Mouse (Mus musculus) right cerebral cortex, postnatal 25 days (tissue): ENCODE measurements around the gene Saxo1.

Experiments used
- DNase-seq: peaks from one replicate; pipeline ENCODE4 v3.0.0; 2022

The Saxo1 gene

GRCm38 (mm10) chr4:86558228-86558627 lies at the start of gene Saxo1:
Gene Saxo1, minus strand, starts transcription at chr4:86558328.
- no peak for DNase-seq

GRCm38 (mm10) chr4:86591304-86591703 lies 33.2 kb upstream of the Saxo1 start:
- DNase-seq: no peak

- DNase-seq: no peak
Measured at GRCm38 (mm10) chr4:86588236-86588635, 30.1 kb upstream of the Saxo1 start.

GRCm38 (mm10) chr4:86580591-86580990 lies 22.5 kb upstream of the Saxo1 start:
- no peak for DNase-seq

- no peak for DNase-seq
Measured at GRCm38 (mm10) chr4:86580056-86580455, 21.9 kb upstream of the Saxo1 start.

GRCm38 (mm10) chr4:86576630-86577225 lies 18.6 kb upstream of the Saxo1 start:
- no peak for DNase-seq

- DNase-seq: no peak
Measured at GRCm38 (mm10) chr4:86576120-86576541, 18.0 kb upstream of the Saxo1 start.

- peak; percentile 96 for DNase-seq
Measured at GRCm38 (mm10) chr4:86575283-86575983, 17.3 kb upstream of the Saxo1 start, which contains the start of gene Rraga. Gene Rraga, plus strand, starts transcription at chr4:86575668.

- DNase-seq: peak; percentile 12
Measured at GRCm38 (mm10) chr4:86574939-86575282, 16.8 kb upstream of the Saxo1 start.

GRCm38 (mm10) chr4:86561061-86561460 lies 2.9 kb upstream of the Saxo1 start:
- DNase-seq: no peak

GRCm38 (mm10) chr4:86559006-86559405 lies 878 bp upstream of the Saxo1 start:
- DNase-seq: no peak

GRCm38 (mm10) chr4:86557371-86557770 lies 757 bp downstream of the Saxo1 start:
- DNase-seq: no peak

GRCm38 (mm10) chr4:86555035-86555707 lies 3.0 kb downstream of the Saxo1 start:
- DNase-seq: no peak

GRCm38 (mm10) chr4:86548332-86548731 lies 9.8 kb downstream of the Saxo1 start:
- DNase-seq: no peak

- DNase-seq: no peak
Measured at GRCm38 (mm10) chr4:86545615-86546014, 12.5 kb downstream of the Saxo1 start.

GRCm38 (mm10) chr4:86543999-86544398 lies 14.1 kb downstream of the Saxo1 start:
- no peak for DNase-seq

- DNase-seq: no peak
Measured at GRCm38 (mm10) chr4:86541573-86541972, 16.6 kb downstream of the Saxo1 start.

- DNase-seq: no peak
Measured at GRCm38 (mm10) chr4:86538936-86539335, 19.2 kb downstream of the Saxo1 start.

GRCm38 (mm10) chr4:86537972-86538371 lies 20.2 kb downstream of the Saxo1 start:
- DNase-seq: no peak

GRCm38 (mm10) chr4:86534091-86534481 lies 24.0 kb downstream of the Saxo1 start:
- no peak for DNase-seq

GRCm38 (mm10) chr4:86533406-86534090 lies 24.6 kb downstream of the Saxo1 start:
- no peak for DNase-seq

- DNase-seq: no peak
Measured at GRCm38 (mm10) chr4:86529161-86529560, 29.0 kb downstream of the Saxo1 start.
